Mouse (Mus musculus) urinary bladder, postnatal 14 days (tissue): Measurements from ENCODE around the gene Zgpat.

Source experiments
- DNase-seq: peaks from one replicate; pipeline ENCODE4 v3.0.0; 2021; ENCODE audit warnings: low spot score

Gene Zgpat

GRCm38 (mm10) chr2:181384919-181385391 lies 20.2 kb downstream of the Zgpat start:
- DNase-seq, result peak; percentile 39

DNA sequence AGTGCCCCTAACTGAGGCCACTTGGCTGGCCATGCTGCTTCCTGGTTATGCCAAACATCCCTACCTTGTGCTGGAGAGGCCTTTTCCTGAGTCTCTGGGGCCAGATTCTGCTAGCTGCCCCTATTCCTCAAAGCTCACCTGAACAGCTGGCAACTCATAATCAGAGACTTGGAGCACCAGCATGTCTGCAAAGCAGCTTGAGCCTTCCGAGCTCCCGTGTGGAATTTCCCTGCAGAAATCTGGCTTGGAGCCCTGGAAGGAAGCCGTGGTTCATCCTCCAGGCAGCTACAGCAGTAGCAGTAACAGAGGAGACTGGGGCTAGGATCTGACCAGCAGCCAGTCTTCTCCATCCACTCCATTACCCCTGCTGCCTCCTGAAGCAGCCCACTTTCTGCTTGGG lies 21.2 kb downstream of the Zgpat start:
- peak; percentile 40 for DNase-seq

DNA sequence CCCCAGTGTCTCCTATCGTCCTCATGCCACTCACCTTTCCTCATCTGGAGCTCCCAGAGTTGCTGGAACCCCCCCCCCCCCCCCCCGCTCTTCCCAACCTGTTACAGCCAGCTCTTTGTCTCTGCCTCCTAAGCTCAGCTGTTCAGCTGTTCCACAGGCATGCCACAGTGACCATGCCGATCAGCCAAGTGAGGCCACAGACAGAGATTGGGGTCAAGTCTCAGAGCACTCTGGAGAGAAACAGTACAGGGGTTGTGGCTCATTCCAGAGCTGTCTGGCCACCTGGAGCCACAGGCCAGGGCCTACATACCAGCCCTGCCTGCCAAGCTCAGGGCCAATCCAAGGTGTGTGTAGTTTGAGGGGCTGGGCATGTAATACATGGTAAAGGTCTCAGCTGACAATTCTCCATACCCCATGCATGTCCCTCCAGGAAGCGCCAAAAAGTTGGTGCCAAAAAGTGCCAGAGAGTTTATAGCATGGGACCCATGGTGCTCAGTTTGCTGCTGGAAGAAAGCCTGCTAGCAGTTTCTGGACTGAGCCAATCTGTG lies 22.0 kb downstream of the Zgpat start:
- DNase-seq, result no peak

GRCm38 (mm10) chr2:181390136-181390870 lies 25.6 kb downstream of the Zgpat start:
- peak; percentile 14 for DNase-seq

DNA sequence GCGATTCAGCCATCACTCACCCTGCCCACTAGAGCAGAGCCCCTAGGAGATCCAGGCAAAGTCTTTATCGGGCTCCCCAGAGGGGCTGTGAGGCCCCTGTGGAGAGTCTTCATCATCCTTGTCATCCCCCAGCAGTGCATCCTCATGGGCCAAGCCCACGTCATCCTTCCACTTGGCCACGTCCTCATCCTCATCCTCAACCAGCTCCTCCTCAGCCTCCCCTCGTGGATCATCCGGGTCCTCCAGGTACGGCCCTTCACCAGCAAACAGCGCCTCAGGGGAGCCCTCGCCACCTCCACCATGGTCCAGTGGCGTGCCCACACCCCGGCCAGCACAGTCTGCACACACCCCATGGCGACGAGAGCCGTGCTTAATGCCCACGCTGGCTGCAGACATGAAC lies 26.3 kb downstream of the Zgpat start:
- no peak for DNase-seq

GRCm38 (mm10) chr2:181391541-181391940 lies 26.8 kb downstream of the Zgpat start:
- DNase-seq, result no peak

DNA sequence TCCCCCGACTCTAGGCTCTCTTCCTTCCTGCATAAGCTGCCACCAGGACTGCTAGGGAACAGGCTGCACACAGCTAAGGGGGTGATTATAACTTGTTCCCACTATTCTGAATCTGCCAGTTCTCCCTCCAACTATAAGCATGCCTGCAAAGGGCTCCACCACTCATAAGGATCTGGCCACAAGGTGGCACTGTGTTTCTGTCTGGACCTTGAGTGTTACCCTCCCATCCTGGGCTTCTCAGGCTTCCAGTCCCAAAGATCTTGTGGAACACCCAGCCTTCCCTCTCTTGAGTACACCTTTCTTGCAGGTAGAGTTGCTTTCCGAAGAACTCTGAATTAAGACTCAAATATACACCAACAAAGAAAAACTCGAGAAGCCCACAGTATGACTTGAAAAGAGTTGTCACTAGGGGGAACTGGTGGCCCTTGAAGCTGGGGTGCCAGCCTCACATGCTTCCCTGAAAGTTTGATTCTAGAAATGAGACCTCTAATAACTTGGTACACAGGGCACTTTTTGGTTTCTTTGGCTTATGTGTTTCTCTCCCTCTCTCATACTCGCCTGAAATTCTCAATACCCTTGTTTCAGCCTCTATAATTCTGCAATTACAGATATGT lies 28.0 kb downstream of the Zgpat start:
- peak; percentile 90 for DNase-seq

GRCm38 (mm10) chr2:181394086-181394485 lies 29.4 kb downstream of the Zgpat start:
- DNase-seq, result no peak

DNA sequence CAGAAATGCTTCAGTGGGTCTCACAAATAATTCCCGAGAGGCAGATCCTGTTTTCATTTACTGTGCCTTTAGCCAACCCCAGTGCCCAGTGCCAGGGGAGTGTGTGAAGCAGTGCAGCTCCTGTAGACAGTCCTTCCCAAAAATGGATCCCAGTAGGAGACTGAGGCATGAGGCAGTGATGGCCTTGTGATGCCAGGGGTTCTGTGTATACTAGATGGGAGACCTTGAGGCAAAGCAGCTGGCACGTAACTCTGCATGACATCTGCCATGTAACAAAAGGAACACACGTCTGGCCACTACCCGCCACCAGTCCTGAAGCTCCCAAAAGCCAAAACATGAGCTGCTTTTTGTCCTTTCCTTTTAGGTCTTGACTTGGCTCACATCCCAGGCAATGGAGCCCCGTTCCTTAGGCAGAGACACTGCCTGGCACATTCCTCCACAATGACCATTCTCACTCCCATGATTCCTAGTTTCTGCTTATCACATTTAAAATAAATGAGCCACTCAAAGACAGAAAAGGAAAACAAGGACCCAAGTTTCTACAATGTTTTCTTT lies 32.6 kb downstream of the Zgpat start:
- no peak for DNase-seq

DNA sequence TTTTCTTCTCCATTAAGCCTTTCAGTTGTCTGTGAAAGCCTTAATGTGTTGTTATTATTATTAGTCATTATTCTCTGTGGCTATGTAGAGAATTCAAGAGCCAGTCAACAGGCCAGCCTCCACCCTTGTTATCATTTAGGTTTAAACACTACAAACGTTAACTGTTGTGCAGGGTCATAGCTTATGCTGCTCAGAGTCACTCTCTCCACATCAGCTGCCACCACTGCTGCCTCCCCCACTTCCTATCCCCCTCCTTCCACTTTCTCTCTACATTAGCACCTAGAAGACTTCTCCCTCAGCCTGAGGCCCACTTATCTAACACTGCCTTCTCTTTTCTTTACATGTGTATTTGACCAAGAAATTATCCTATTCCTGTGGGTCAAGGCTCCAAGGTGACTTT lies 36.8 kb downstream of the Zgpat start:
- DNase-seq, result no peak

DNA sequence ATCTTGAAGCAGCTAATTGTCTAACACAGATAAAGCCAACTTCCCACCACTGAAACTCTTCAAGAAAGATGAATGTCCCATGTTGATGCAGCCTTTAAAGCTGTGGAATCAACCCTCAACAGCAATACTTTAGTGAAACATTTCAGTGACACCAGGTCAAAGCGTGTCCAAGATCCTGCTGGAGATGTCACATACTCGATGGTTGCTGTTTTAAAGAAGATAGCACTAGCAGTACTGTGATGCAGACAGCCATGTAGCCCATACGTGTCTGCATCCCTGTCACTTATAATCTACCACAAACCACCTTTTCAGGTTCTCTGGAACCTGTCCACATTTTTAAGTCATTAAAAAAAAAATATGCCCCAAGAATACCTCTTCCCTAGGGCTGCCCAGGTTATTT lies 39.0 kb downstream of the Zgpat start:
- no peak for DNase-seq

GRCm38 (mm10) chr2:181409643-181410042 lies 44.9 kb downstream of the Zgpat start:
- DNase-seq, result no peak

DNA sequence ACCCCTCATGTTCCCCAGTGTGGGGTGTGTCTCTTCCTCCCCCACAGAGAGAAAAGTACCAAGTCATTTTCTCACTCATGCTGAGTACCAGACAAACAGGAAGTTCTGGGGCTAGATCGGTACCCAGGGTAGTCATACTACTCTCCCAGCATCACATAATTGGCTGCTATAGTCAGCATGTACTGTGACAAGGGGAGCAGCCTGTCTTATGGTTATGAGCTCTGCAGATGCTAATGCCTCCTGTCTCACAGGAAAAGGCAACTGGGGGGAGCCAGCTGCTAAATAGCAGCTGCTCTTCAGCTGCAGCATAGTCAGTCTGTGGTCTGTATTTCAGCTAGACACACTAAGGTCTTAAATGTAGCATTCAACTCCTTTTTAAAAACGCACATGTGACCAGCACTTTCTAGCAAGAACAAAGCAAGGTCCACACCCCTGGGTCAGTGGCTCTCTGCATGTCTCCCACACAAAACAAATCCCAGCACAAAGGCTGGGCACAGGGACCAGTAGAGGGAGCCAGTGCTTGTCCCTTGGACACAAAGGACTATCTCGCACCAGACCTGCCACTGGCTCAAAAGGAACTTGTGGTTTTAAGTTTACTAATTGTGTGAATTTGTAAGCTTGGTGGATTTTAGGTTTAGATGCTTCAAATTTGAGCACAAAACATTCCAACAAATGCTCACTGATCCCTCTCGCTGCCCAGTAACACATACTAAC lies 46.2 kb downstream of the Zgpat start:
- DNase-seq, result peak; percentile 77

GRCm38 (mm10) chr2:181413141-181413540 lies 48.4 kb downstream of the Zgpat start:
- DNase-seq, result peak; percentile 28

DNA sequence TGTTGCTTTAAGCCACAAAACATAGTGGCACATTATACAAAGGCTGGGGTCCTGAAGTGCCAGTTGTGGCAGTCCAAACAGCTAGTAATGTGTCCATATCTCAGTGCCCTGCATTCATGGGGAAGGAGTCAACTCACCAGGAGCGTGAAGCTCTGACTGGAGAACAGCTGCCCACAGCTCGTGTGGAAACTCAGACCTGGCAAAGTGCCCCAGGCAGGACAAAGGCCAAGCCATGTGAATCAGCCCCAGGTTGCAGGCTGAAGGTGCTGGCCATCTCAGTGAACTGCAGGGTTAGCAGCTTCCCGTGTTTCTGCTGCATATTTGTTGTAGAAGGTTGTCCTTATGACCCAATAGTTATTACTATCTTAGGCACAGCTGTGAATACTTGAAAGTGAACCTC lies 51.2 kb downstream of the Zgpat start:
- peak; percentile 21 for DNase-seq

GRCm38 (mm10) chr2:181419359-181419758 lies 54.6 kb downstream of the Zgpat start:
- DNase-seq, result no peak

- no peak for DNase-seq
Measured at GRCm38 (mm10) chr2:181420426-181420825, 55.7 kb downstream of the Zgpat start.

DNA sequence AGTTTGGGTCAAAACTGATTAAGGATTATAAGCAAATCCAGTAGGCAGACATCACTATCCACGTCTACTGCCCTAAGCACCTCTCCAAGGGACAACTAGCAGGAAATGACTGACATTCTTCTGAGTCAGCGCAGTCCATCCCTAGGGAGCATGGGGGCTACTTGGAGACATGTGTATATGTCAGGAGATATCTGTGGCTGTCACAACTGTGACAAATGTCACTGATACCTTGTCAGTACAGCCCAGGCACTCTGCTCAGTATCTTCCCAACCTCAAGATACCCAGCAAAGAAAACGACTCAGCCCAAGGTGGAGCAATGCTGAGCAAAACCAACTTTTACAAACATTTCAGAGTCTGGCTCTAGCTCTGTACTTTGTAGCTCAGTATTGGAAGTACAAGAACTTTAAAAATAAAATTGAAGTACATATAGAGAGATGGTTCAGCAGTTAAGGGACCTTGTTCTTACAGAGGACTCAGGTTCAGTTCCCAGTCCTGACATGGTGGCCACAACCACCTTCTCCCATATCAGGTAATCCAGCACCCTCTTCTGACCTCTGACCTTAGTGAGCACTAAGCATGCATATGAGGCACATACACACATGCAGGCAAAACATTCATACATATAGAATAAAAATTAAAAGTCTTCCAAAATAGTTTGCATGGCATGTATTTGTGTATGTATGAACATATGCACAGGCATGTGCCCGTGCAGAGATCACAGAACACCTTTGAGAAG lies 56.3 kb downstream of the Zgpat start:
- DNase-seq, result no peak

DNA sequence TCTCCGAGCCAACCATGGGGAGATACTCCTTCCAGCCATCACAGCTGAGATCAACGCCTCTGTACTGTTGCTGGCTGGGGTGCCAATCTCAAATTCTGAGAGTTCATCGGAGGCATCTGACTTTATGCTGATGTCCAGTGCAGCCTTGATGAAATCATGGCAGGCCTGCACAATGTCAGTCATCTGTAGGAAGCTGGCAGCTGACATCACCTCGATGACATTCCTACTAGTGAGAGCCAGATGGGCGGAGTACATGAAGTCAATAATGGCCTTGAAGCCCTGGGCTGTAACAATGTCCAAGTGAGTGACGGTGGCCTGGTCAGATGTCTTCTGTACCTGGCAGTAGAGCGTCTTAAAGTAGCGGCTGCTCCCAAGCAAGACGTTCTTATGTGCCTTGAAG lies 59.1 kb downstream of the Zgpat start:
- DNase-seq, result no peak
